Mouse (Mus musculus) megakaryocyte, embryonic 14.5 days (primary cell): Measurements from ENCODE around the gene 0610012G03Rik.

ENCODE experiments used
- FLI1 ChIP-seq: IDR thresholded peaks from 2 replicates; pipeline ENCODE4 v1.6.1; 2012; ENCODE audit warnings: low read length, inconsistent platforms, mixed read lengths
- GATA1 ChIP-seq: IDR thresholded peaks from 3 replicates; pipeline ENCODE4 v1.6.1; 2012; ENCODE audit warnings: mixed read lengths, low read length, inconsistent platforms, borderline replicate concordance

- no peak for TF ChIP-seq FLI1
- no peak for TF ChIP-seq GATA1
Observed at GRCm38 (mm10) chr16:31947333-31947732, 961 bp downstream of the 0610012G03Rik start.
